Mouse (Mus musculus) MEL (cell line): ENCODE data around the gene Tcf7.

Source experiments
- EP300 ChIP-seq, 2 experiments: IDR thresholded peaks; 2 replicates each; pipeline ENCODE4 v1.6.1; 2011; ENCODE audit warnings: improper control_type of control experiment in 2 of 2, low read length in 2 of 2, low read depth in 1 of 2, mild to moderate bottlenecking in 1 of 2
- GATA1 ChIP-seq: IDR thresholded peaks from 2 replicates; pipeline ENCODE4 v1.6.1; 2011; ENCODE audit warnings: low read depth, low read length, improper control_type of control experiment

GRCm38 (mm10) chr11:52278164-52278563 lies 4.7 kb downstream of the Tcf7 start:
- TF ChIP-seq GATA1 (no peak), EP300 (IDR thresholded peaks at IDR 0.05; ENCODE audit: low read depth in 1 of 2, low read length in 2 of 2) (no peak)
